Mouse (Mus musculus): ENCODE measurements at regions not wholly inside any gene's neighbourhood (a gene's known extent, or its start where the extent isn't known, plus 50 kb on each side); places are given as distances from the start of the nearest gene placed in this dataset.

- H3K36me3 ChIP-seq (replicated peaks; ENCODE audit: low read length) = no peaks in the 10 kb centered on the region
- H3K27me3 ChIP-seq (replicated peaks) = no peaks in the 10 kb centered on the region
- no peak overlapping the region for H3K4me3 ChIP-seq (replicated peaks)
- H3K9me3 ChIP-seq = peaks cover 5% of the 10 kb centered on the region
- TF ChIP-seq GATA1 (IDR thresholded peaks at IDR 0.05; ENCODE audit: borderline replicate concordance, low read length) = no peak
- TF ChIP-seq FLI1 (IDR thresholded peaks at IDR 0.05; ENCODE audit: low read length) = no peak
- peaks cover 32% of the 10 kb centered on the region for H3K4me1 ChIP-seq
These were observed 95.6 kb upstream of the Atp1a1 start for GRCm38 (mm10) chr3:101699929-101700681.

- Histone ChIP-seq H3K36me3 (replicated peaks; ENCODE audit: low read length) (no peaks in the 10 kb centered on the region), H3K4me3 (replicated peaks) (no peak overlapping the region), H3K4me1 (peaks cover 24% of the 10 kb centered on the region), H3K27me3 (replicated peaks) (peaks cover 5% of the 10 kb centered on the region), H3K9me3 (peaks cover 21% of the 10 kb centered on the region)
- TF ChIP-seq GATA1 (IDR thresholded peaks at IDR 0.05; ENCODE audit: borderline replicate concordance, low read length) (no peak), FLI1 (IDR thresholded peaks at IDR 0.05; ENCODE audit: low read length) (no peak)
These were observed 92.3 kb upstream of the Atp1a1 start for GRCm38 (mm10) chr3:101696832-101697231.

- TF ChIP-seq GATA1 (IDR thresholded peaks at IDR 0.05; ENCODE audit: borderline replicate concordance, low read length) (no peak), FLI1 (IDR thresholded peaks at IDR 0.05; ENCODE audit: low read length) (no peak)
- Histone ChIP-seq H3K9me3 (peaks cover 21% of the 10 kb centered on the region), H3K4me3 (replicated peaks) (no peak overlapping the region), H3K36me3 (replicated peaks; ENCODE audit: low read length) (no peaks in the 10 kb centered on the region), H3K27me3 (replicated peaks) (peaks cover 7% of the 10 kb centered on the region), H3K4me1 (peaks cover 5% of the 10 kb centered on the region)
These were observed 89.8 kb upstream of the Atp1a1 start for GRCm38 (mm10) chr3:101694311-101694710.

- Histone ChIP-seq H3K27me3 (replicated peaks) (peaks cover 14% of the 10 kb centered on the region), H3K9me3 (peaks cover 21% of the 10 kb centered on the region), H3K36me3 (replicated peaks; ENCODE audit: low read length) (no peaks in the 10 kb centered on the region), H3K4me3 (replicated peaks) (no peak overlapping the region), H3K4me1 (peaks cover 5% of the 10 kb centered on the region)
- TF ChIP-seq GATA1 (IDR thresholded peaks at IDR 0.05; ENCODE audit: borderline replicate concordance, low read length) (no peak), FLI1 (IDR thresholded peaks at IDR 0.05; ENCODE audit: low read length) (no peak)
These were observed 87.6 kb upstream of the Atp1a1 start for GRCm38 (mm10) chr3:101691937-101692604.

GRCm38 (mm10) chr3:101690779-101691178 lies 86.3 kb upstream of the Atp1a1 start:
- Histone ChIP-seq H3K9me3 (peaks cover 16% of the 10 kb centered on the region), H3K4me3 (replicated peaks) (no peak overlapping the region), H3K4me1 (peaks cover 5% of the 10 kb centered on the region), H3K36me3 (replicated peaks; ENCODE audit: low read length) (no peaks in the 10 kb centered on the region), H3K27me3 (replicated peaks) (peaks cover 18% of the 10 kb centered on the region)
- no peak for TF ChIP-seq FLI1 (IDR thresholded peaks at IDR 0.05; ENCODE audit: low read length)
- TF ChIP-seq GATA1 (IDR thresholded peaks at IDR 0.05; ENCODE audit: borderline replicate concordance, low read length) = no peak

GRCm38 (mm10) chr3:101690222-101690621 lies 85.7 kb upstream of the Atp1a1 start:
- H3K9me3 ChIP-seq = peaks cover 16% of the 10 kb centered on the region
- H3K4me1 ChIP-seq = peaks cover 8% of the 10 kb centered on the region
- H3K4me3 ChIP-seq (replicated peaks) = no peak overlapping the region
- H3K27me3 ChIP-seq (replicated peaks) = peaks cover 18% of the 10 kb centered on the region
- H3K36me3 ChIP-seq (replicated peaks; ENCODE audit: low read length) = no peaks in the 10 kb centered on the region
- no peak for TF ChIP-seq FLI1 (IDR thresholded peaks at IDR 0.05; ENCODE audit: low read length)
- no peak for TF ChIP-seq GATA1 (IDR thresholded peaks at IDR 0.05; ENCODE audit: borderline replicate concordance, low read length)

GRCm38 (mm10) chr3:101685203-101685602 lies 80.7 kb upstream of the Atp1a1 start:
- Histone ChIP-seq H3K36me3 (replicated peaks; ENCODE audit: low read length) (no peaks in the 10 kb centered on the region), H3K27me3 (replicated peaks) (peaks cover 26% of the 10 kb centered on the region), H3K4me3 (replicated peaks) (peak overlapping the region; percentile 23), H3K9me3 (peaks cover 8% of the 10 kb centered on the region), H3K4me1 (peaks cover 21% of the 10 kb centered on the region)
- TF ChIP-seq FLI1 (IDR thresholded peaks at IDR 0.05; ENCODE audit: low read length) (no peak), GATA1 (IDR thresholded peaks at IDR 0.05; ENCODE audit: borderline replicate concordance, low read length) (no peak)

GRCm38 (mm10) chr3:101672943-101673342 lies 68.5 kb upstream of the Atp1a1 start:
- Histone ChIP-seq H3K36me3 (replicated peaks; ENCODE audit: low read length) (no peaks in the 10 kb centered on the region), H3K9me3 (no peaks in the 10 kb centered on the region), H3K4me1 (peaks cover 40% of the 10 kb centered on the region), H3K27me3 (replicated peaks) (peaks cover 4% of the 10 kb centered on the region), H3K4me3 (replicated peaks) (no peak overlapping the region)
- TF ChIP-seq GATA1 (IDR thresholded peaks at IDR 0.05; ENCODE audit: borderline replicate concordance, low read length) = no peak
- TF ChIP-seq FLI1 (IDR thresholded peaks at IDR 0.05; ENCODE audit: low read length) = no peak

GRCm38 (mm10) chr3:101670561-101671001 lies 66.1 kb upstream of the Atp1a1 start:
- no peaks in the 10 kb centered on the region for H3K9me3 ChIP-seq
- peak overlapping the region; percentile 60 for H3K4me3 ChIP-seq (replicated peaks)
- no peaks in the 10 kb centered on the region for H3K36me3 ChIP-seq (replicated peaks; ENCODE audit: low read length)
- peaks cover 35% of the 10 kb centered on the region for H3K4me1 ChIP-seq
- peaks cover 6% of the 10 kb centered on the region for H3K27me3 ChIP-seq (replicated peaks)
- TF ChIP-seq GATA1 (IDR thresholded peaks at IDR 0.05; ENCODE audit: borderline replicate concordance, low read length) = no peak

GRCm38 (mm10) chr3:101669743-101670142 lies 65.3 kb upstream of the Atp1a1 start:
- no peak overlapping the region for H3K4me3 ChIP-seq (replicated peaks)
- no peak for TF ChIP-seq FLI1 (IDR thresholded peaks at IDR 0.05; ENCODE audit: low read length)
- TF ChIP-seq GATA1 (IDR thresholded peaks at IDR 0.05; ENCODE audit: borderline replicate concordance, low read length) = no peak
- peaks cover 35% of the 10 kb centered on the region for H3K4me1 ChIP-seq
- peaks cover 8% of the 10 kb centered on the region for H3K27me3 ChIP-seq (replicated peaks)
- H3K36me3 ChIP-seq (replicated peaks; ENCODE audit: low read length) = no peaks in the 10 kb centered on the region
- no peaks in the 10 kb centered on the region for H3K9me3 ChIP-seq
